Mouse (Mus musculus): ENCODE results near the gene Lrrc17. TPM values are rescaled to one million over a fixed set of nuclear protein-coding genes. Genes with fewer than 3 reads are reported as not detected.
A peak's percentile ranks its signal among the peaks of the same experiment; 100 is the strongest.

Lrrc17 gene
- 61.1 and 66.3 TPM in 2 replicates for polyA plus RNA-seq (2015; fragmentation: Nextera tagmentation; extraction: Ambion mirVana)

GRCm38 (mm10) chr5:21543409-21544201, at the start of gene Lrrc17:
Gene Lrrc17, plus strand, starts transcription at chr5:21543559.
- Histone ChIP-seq H3K9me3 (ENCODE audit: control insufficient read depth, low read length) (no peaks in the 10 kb centered on the region), H3K27ac (ENCODE audit: low read length) (peak within 1 kb of the TSS; percentile 90), H3K4me3 (ENCODE audit: low read length) (peak within 1 kb of the TSS; percentile 39), H3K9ac (ENCODE audit: low read length) (peak within 1 kb of the TSS; percentile 48), H3K4me1 (replicated peaks; ENCODE audit: control insufficient read depth, insufficient read depth, low read length) (peaks cover 9% of the 10 kb centered on the region; the same call in 1 of the 2 replicates), H3K27me3 (ENCODE audit: control insufficient read depth, insufficient read depth, low read depth, low read length) (no peaks in the 10 kb centered on the region), H3K4me2 (ENCODE audit: low read depth, low read length) (peak within 1 kb of the TSS; percentile 33), H3K36me3 (ENCODE audit: control insufficient read depth, insufficient read depth, low read length) (no peaks in the 10 kb centered on the region)
- 26% methylated on average over 17 of the region's 17 CpGs for whole genome bisulfite sequencing
- ATAC-seq (ENCODE audit: low read depth) = peak; percentile 94

- Histone ChIP-seq H3K9ac (ENCODE audit: low read length) (no peak overlapping the region), H3K27ac (ENCODE audit: low read length) (no peak overlapping the region), H3K4me3 (ENCODE audit: low read length) (no peak overlapping the region), H3K4me1 (replicated peaks; ENCODE audit: control insufficient read depth, insufficient read depth, low read length) (peaks cover 3% of the 10 kb centered on the region; the same call in 1 of the 2 replicates), H3K27me3 (ENCODE audit: control insufficient read depth, insufficient read depth, low read depth, low read length) (no peaks in the 10 kb centered on the region), H3K36me3 (ENCODE audit: control insufficient read depth, insufficient read depth, low read length) (no peaks in the 10 kb centered on the region), H3K4me2 (ENCODE audit: low read depth, low read length) (no peak overlapping the region), H3K9me3 (ENCODE audit: control insufficient read depth, low read length) (no peaks in the 10 kb centered on the region)
- ATAC-seq (ENCODE audit: low read depth) = no peak
- WGBS = 42% methylated on average over 3 of the region's 3 CpGs
Measured at GRCm38 (mm10) chr5:21494781-21495180, 48.6 kb upstream of the Lrrc17 start.

- 52% methylated on average over 6 of the region's 6 CpGs for WGBS
- H3K4me3 ChIP-seq (ENCODE audit: low read length) = no peak overlapping the region
- peaks cover 7% of the 10 kb centered on the region; the same call in 1 of the 2 replicates for H3K4me1 ChIP-seq (replicated peaks; ENCODE audit: control insufficient read depth, insufficient read depth, low read length)
- no peaks in the 10 kb centered on the region for H3K9me3 ChIP-seq (ENCODE audit: control insufficient read depth, low read length)
- H3K4me2 ChIP-seq (ENCODE audit: low read depth, low read length) = no peak overlapping the region
- no peaks in the 10 kb centered on the region for H3K27me3 ChIP-seq (ENCODE audit: control insufficient read depth, insufficient read depth, low read depth, low read length)
- no peak overlapping the region for H3K9ac ChIP-seq (ENCODE audit: low read length)
- no peak overlapping the region for H3K27ac ChIP-seq (ENCODE audit: low read length)
- ATAC-seq (ENCODE audit: low read depth) = peak; percentile 28; the same call in 1 of the 2 replicates
- no peaks in the 10 kb centered on the region for H3K36me3 ChIP-seq (ENCODE audit: control insufficient read depth, insufficient read depth, low read length)
Measured at GRCm38 (mm10) chr5:21496321-21496720, 47.0 kb upstream of the Lrrc17 start.

- H3K4me3 ChIP-seq (ENCODE audit: low read length) = no peak overlapping the region
- H3K36me3 ChIP-seq (ENCODE audit: control insufficient read depth, insufficient read depth, low read length) = no peaks in the 10 kb centered on the region
- H3K4me1 ChIP-seq (replicated peaks; ENCODE audit: control insufficient read depth, insufficient read depth, low read length) = peaks cover 7% of the 10 kb centered on the region; the same call in 1 of the 2 replicates
- WGBS = 52% methylated on average over 3 of the region's 3 CpGs
- H3K9ac ChIP-seq (ENCODE audit: low read length) = no peak overlapping the region
- H3K9me3 ChIP-seq (ENCODE audit: control insufficient read depth, low read length) = no peaks in the 10 kb centered on the region
- H3K4me2 ChIP-seq (ENCODE audit: low read depth, low read length) = no peak overlapping the region
- ATAC-seq (ENCODE audit: low read depth) = no peak
- no peak overlapping the region for H3K27ac ChIP-seq (ENCODE audit: low read length)
- no peaks in the 10 kb centered on the region for H3K27me3 ChIP-seq (ENCODE audit: control insufficient read depth, insufficient read depth, low read depth, low read length)
Measured at GRCm38 (mm10) chr5:21496881-21497280, 46.5 kb upstream of the Lrrc17 start.

- H3K4me2 ChIP-seq (ENCODE audit: low read depth, low read length) = no peak overlapping the region
- no peak overlapping the region for H3K27ac ChIP-seq (ENCODE audit: low read length)
- H3K9me3 ChIP-seq (ENCODE audit: control insufficient read depth, low read length) = no peaks in the 10 kb centered on the region
- H3K36me3 ChIP-seq (ENCODE audit: control insufficient read depth, insufficient read depth, low read length) = no peaks in the 10 kb centered on the region
- 87% methylated on average over 2 of the region's 2 CpGs for WGBS
- no peaks in the 10 kb centered on the region for H3K27me3 ChIP-seq (ENCODE audit: control insufficient read depth, insufficient read depth, low read depth, low read length)
- peaks cover 7% of the 10 kb centered on the region; the same call in 1 of the 2 replicates for H3K4me1 ChIP-seq (replicated peaks; ENCODE audit: control insufficient read depth, insufficient read depth, low read length)
- H3K9ac ChIP-seq (ENCODE audit: low read length) = no peak overlapping the region
- no peak overlapping the region for H3K4me3 ChIP-seq (ENCODE audit: low read length)
- ATAC-seq (ENCODE audit: low read depth) = no peak
Measured at GRCm38 (mm10) chr5:21498490-21498889, 44.9 kb upstream of the Lrrc17 start.

- no peak for ATAC-seq (ENCODE audit: low read depth)
- 83% methylated on average over 11 of the region's 11 CpGs for WGBS
- Histone ChIP-seq H3K9ac (ENCODE audit: low read length) (no peak overlapping the region), H3K27me3 (ENCODE audit: control insufficient read depth, insufficient read depth, low read depth, low read length) (no peaks in the 10 kb centered on the region), H3K36me3 (ENCODE audit: control insufficient read depth, insufficient read depth, low read length) (no peaks in the 10 kb centered on the region), H3K4me1 (replicated peaks; ENCODE audit: control insufficient read depth, insufficient read depth, low read length) (peaks cover 7% of the 10 kb centered on the region; the same call in 1 of the 2 replicates), H3K4me2 (ENCODE audit: low read depth, low read length) (no peak overlapping the region), H3K27ac (ENCODE audit: low read length) (no peak overlapping the region), H3K4me3 (ENCODE audit: low read length) (no peak overlapping the region), H3K9me3 (ENCODE audit: control insufficient read depth, low read length) (no peaks in the 10 kb centered on the region)
Measured at GRCm38 (mm10) chr5:21498925-21499324, 44.4 kb upstream of the Lrrc17 start.

- ATAC-seq (ENCODE audit: low read depth) = no peak
- Histone ChIP-seq H3K4me3 (ENCODE audit: low read length) (no peak overlapping the region), H3K4me2 (ENCODE audit: low read depth, low read length) (no peak overlapping the region), H3K9ac (ENCODE audit: low read length) (no peak overlapping the region), H3K36me3 (ENCODE audit: control insufficient read depth, insufficient read depth, low read length) (no peaks in the 10 kb centered on the region), H3K27me3 (ENCODE audit: control insufficient read depth, insufficient read depth, low read depth, low read length) (no peaks in the 10 kb centered on the region), H3K4me1 (replicated peaks; ENCODE audit: control insufficient read depth, insufficient read depth, low read length) (peaks cover 7% of the 10 kb centered on the region; the same call in 1 of the 2 replicates), H3K9me3 (ENCODE audit: control insufficient read depth, low read length) (no peaks in the 10 kb centered on the region), H3K27ac (ENCODE audit: low read length) (no peak overlapping the region)
- 49% methylated on average over 10 of the region's 10 CpGs for WGBS
Measured at GRCm38 (mm10) chr5:21500133-21500532, 43.2 kb upstream of the Lrrc17 start.

GRCm38 (mm10) chr5:21500941-21501340, 42.4 kb upstream of the Lrrc17 start:
- 76% methylated on average over 2 of the region's 2 CpGs for WGBS
- Histone ChIP-seq H3K9ac (ENCODE audit: low read length) (no peak overlapping the region), H3K27ac (ENCODE audit: low read length) (no peak overlapping the region), H3K36me3 (ENCODE audit: control insufficient read depth, insufficient read depth, low read length) (no peaks in the 10 kb centered on the region), H3K27me3 (ENCODE audit: control insufficient read depth, insufficient read depth, low read depth, low read length) (no peaks in the 10 kb centered on the region), H3K4me1 (replicated peaks; ENCODE audit: control insufficient read depth, insufficient read depth, low read length) (peaks cover 7% of the 10 kb centered on the region; the same call in 1 of the 2 replicates), H3K4me3 (ENCODE audit: low read length) (no peak overlapping the region), H3K9me3 (ENCODE audit: control insufficient read depth, low read length) (no peaks in the 10 kb centered on the region), H3K4me2 (ENCODE audit: low read depth, low read length) (no peak overlapping the region)
- ATAC-seq (ENCODE audit: low read depth) = no peak

- Histone ChIP-seq H3K36me3 (ENCODE audit: control insufficient read depth, insufficient read depth, low read length) (no peaks in the 10 kb centered on the region), H3K4me1 (replicated peaks; ENCODE audit: control insufficient read depth, insufficient read depth, low read length) (peaks cover 4% of the 10 kb centered on the region; the same call in 1 of the 2 replicates), H3K9me3 (ENCODE audit: control insufficient read depth, low read length) (no peaks in the 10 kb centered on the region), H3K9ac (ENCODE audit: low read length) (no peak overlapping the region), H3K4me3 (ENCODE audit: low read length) (no peak overlapping the region), H3K27ac (ENCODE audit: low read length) (no peak overlapping the region), H3K4me2 (ENCODE audit: low read depth, low read length) (no peak overlapping the region), H3K27me3 (ENCODE audit: control insufficient read depth, insufficient read depth, low read depth, low read length) (no peaks in the 10 kb centered on the region)
- 78% methylated on average over 13 of the region's 13 CpGs for WGBS
- no peak for ATAC-seq (ENCODE audit: low read depth)
Measured at GRCm38 (mm10) chr5:21502936-21503610, 40.3 kb upstream of the Lrrc17 start.

Measured in lung, embryonic 16.5 days (tissue).